Mouse (Mus musculus): ENCODE data around the gene Fam131c.

The Fam131c gene

DNA sequence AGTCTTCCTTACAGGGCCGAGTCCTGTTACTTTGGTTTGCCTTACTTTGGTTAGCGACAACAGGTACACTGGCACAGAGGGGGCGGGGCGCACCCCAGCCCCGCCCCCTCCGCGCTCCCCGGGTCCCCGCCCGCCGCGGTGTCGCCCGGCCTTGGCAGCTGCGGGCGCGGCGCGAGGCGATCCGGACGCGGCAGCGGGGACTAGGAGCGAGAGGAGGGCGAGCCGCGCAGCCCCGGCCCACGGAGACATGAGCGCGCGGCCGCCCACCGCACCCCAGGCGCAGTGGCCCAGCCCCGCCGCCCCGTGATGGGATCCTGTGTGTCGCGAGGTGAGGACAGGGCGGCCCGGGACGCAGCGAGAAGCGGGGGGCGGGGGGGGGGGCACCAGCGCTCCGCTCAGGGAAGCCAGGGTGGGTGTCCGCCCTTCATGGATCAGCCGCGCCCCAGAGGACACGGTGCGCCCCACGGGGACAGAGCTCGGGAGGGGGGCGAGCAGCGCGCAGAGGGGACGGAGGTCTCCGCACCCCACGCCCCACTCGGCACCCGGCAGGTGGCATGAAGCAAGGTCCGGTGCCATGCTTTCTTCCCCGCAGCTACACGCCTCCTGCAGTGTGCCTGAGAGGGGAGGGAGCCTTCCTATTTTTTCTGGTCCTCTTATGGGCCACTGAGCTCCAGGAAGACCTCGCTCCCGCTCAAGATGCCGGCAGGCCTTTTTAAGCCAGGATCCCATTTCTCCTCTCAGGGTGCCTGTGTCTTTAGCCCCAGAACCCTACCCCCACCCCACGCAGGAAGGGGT is at the start of gene Fam131c:
Fam131c (plus strand) TSS at position 224 of the 795 bp plus-strand sequence.
- peak; percentile 63 to 77 for DNase-seq

DNA sequence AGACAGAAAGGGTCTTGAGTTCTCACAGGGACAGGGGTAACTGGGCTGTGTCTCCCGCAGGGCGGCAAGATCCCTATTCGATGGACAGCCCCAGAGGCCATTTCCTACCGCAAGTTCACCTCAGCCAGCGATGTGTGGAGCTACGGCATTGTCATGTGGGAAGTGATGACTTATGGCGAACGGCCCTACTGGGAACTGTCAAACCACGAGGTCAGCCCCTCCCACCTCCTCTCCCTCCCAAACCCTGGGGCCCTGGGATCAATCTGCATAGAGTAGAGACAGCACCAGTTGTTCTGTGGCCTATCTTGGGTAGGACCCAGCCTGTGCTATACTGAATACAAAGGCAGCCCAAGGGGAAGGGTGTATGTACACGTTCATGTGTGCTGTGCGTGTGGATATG is 45.5 kb upstream of the Fam131c start:
- no peak for DNase-seq

DNA sequence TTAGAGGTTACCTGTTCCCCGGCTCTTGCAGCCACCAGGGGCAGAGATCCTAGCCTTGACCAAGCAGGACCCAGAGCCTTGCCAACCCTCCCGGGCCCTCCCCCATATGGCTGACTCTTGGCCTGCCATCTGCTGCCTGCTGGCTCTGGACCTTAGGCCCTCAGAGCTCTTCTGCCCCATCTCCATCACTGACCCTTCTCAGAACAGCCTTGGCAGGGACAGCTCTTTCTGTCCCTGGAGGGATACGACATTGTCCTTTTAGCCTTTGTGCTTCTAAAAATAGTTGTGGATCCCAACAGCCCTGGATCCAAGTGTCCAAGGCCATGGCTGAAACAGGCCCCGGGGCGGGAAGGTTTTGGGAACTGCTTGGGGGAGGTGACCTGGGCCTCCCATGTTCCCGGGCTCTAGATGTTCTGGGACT is 43.2 kb upstream of the Fam131c start:
- peak; percentile 46 to 75 for DNase-seq

DNA sequence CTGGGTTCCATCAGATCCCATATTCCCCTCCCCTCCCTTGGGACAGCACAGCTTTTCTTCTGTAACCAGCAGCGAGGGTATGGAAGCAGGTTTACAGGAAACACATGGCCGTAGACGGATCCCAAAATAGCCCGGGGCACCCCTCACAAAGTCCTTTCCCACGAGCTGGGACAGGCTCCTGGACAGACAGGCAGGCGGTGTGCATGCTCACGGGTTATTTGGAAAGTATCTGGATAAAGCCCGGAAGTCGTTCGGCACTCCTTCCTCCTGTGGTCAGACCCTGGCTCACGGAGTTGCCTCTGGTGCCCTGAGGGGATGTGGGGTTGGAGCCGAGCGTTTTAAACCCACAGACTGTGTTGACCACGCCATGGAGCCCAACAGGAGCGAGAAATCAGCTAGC is 42.4 kb upstream of the Fam131c start:
- peak in 1 of 2 experiments; percentile 78 for DNase-seq

DNA sequence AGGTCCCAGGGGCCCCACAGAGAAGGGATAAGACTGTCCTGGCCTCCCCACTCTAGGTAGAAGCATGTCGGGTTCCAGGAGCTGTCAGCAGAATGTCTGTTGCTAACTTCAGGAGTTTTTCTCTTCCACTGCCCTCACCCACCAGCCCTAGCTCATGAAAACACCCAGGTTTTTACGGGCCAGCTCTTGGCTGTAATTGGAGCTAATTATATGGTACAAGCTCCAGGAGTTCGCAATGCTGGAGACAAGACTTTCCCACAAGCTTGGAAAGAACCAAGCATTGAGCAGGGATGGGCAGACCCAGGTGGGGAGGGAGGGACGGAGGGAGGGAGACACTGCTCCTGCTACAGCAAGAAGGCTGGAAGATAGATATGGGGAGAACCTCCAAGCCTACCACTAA is 40.9 kb upstream of the Fam131c start:
- no peak for DNase-seq

DNA sequence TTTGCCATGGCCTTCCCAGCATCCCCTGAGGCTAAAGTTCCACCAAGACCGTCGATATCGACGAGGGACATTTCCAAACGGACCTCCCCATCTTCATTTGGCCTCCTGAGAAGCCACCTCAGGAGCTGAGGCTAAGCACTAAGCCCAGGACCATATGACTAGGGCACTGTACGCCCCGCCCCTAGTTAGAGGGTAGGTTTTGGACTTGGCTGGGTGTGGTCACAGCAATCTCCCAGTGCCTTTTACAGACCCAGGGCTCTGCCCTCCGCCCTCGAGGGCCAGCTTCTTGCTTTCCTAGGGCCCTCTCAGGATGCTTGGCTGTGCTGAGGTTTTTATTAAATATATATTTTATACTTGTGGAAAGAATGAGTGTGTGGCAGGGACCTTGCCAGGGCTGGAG is 39.3 kb upstream of the Fam131c start:
- DNase-seq: no peak

DNA sequence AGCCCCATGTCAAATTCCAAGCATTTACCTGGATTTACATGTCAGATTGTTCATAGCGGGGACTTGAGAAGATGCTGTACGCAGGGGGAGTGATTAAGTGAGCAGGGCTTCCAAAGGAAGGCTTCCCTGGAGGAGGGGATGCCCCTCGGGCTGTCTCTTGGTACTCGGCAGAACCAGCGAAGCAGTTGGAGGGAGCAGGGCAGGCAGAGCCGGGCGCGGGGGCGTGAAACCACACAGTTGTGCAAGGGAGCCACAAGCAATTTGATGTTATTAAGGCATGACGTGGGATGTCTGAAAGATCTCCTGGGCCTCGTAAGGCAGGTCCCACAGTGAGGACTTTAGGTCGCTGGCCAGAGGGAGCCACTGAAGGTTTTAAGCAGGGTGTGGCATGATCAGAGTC is 38.1 kb upstream of the Fam131c start:
- no peak for DNase-seq

DNA sequence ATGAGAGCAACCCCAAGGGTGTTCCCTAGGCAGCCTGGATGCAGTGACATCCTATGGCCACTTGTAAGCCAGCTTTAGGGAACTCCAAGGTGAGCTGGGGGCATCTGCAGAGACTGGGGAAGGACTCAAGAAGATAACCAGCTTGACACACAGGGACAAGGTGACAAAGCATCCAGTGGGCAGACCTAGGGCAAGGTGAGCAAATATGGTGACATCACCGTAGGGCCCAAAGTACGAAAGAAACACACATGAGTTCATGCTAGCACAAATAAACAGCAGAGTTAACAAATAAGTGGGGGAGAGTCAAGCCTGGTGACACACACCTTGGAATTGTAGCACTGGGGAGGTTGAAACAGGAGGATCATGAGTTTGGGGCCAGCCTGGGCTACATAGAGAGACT is 36.6 kb upstream of the Fam131c start:
- no peak for DNase-seq

DNA sequence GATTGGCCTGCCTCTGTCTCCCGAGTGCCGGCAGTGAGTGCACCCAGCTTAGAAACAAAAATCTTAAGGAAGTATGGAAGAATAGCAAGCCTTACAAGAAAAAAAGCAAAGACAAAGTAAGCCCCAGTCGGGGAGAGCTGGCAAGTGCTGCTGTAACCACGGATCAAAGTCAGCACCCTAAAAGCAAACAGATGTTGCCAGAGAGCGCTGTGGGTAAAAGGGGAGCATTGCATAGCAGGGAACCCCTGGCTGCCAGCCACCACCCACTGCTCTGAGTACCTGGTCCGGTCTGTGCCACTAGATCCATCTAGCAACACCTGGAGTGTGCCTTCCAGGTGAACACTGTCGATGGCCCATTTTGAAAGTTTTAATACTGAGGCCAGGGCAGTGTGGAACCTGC is 35.8 kb upstream of the Fam131c start:
- DNase-seq: no peak

DNA sequence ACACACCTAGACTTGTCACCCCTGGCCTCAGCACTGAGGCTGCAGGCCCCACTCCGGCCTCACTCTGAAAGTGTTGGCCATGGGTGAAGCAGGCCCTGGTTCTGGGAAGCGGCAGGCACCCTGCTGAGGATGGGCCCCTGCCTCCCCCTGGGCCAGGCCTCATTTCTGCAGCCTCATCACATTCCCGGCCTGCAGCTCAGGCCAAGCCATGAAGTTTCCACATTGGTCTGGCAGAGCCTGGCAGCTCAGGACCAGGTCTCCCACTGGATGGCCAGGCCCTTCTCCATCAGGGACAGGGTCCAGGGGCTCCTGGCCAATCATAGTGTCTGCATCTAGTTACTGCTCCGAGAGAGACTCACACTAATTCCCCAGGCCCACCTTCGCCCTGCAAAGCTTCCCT is 33.3 kb upstream of the Fam131c start:
- peak in 1 of 2 experiments; percentile 71 for DNase-seq

DNA sequence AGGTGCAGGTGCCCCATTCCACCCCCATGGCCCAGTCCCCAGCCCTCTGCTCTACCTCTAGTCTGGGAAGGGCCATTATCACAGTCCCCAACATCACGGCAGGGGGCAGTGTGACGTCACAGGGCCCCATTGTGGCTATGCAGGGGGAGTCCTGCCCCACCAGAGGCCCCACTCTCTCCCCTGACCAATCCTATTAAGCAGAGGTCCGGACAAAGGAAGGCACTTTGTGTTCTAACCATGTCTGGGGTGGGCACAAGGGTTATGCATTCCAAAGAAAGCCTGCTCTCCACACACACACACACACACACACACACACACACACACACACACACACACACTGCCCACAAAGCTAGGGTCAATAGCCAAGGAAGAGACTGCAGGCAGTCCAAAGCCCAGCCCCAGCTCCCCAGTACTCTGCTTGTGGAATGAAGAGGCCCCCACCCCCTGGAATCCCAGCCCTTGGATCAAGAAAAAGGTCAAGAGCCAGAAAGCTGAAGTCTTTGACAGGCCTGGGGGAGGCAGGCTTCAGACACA is 32.7 kb upstream of the Fam131c start:
- DNase-seq: peak in 1 of 2 experiments; percentile 65

DNA sequence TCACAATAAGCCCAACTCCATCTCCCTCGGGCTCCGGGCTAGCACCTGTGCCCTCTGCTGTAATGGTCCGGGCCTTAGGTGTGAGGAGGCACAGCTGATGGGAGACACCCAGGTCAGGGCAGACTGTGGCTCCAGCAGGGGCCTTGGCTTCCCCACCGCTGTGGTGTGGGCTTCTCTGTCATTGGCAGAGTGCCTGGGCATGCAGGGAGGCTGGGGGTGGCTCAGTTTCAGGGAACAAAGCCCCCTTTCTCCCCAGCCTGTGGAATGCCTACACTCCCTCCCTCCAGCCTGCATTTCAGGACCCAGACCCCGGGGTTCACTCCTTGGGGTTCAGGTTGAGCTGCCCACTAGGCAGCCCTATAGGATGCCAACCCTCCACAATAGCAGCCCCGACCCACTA is 31.8 kb upstream of the Fam131c start:
- DNase-seq: no peak

DNA sequence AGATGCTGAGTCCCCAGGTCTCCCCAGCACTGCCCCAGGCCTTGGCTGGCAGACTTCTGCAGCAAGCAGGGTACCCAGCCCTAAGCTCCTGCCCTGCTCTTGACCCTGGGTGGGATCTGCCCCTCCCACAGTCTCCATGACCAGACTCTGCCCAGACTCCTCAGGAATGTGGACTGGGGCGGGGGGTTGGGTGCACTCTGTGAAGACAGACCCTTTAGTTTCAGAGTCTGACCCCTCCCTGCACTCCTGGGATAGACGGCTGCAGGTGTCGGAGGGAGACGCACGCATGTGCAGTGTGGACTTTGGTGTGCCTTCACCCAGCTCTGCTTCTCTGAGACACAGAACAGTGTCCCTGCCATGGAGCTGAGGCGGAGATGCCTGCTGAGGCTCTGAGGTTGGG is 30.0 kb upstream of the Fam131c start:
- no peak for DNase-seq

DNA sequence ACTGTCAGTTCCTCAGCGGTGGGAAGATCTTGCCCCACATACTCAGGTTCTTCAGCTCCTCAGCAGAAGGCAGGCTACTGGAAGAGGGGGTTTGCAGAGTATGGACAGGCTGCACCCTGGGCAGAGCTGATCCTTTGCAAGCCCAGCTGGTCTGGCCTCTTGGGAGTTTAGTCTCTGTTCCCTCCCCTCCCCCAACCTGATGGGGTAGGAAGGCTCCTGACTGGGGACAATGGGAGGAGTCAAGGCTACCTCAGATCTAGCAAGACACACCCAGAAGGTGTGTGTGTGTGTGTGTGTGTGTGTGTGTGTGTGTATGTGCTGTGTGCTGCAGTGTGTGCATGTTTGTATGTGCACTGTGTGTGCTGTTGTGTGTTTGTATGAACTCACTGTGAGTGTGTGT is 29.2 kb upstream of the Fam131c start:
- DNase-seq: no peak

DNA sequence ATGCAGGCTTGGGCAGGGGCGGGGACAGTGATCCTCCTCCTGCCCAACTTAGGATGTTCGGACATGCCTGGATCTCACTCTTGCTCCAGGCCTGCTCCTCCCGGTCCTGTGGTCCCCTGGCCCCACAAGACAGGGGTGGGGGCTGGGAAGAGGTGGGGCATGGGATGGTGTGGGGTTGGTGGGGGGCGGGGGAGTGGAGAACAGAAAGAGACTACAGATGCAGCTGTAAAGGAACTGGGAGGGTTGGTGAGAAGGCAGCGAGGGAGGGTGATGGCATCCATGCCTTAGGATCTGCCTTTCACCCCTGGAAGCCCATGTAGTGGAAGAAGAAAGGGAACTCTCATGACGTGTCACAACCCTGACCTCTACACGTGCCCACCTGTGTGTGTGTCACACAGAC is 26.5 kb upstream of the Fam131c start:
- DNase-seq: no peak

DNA sequence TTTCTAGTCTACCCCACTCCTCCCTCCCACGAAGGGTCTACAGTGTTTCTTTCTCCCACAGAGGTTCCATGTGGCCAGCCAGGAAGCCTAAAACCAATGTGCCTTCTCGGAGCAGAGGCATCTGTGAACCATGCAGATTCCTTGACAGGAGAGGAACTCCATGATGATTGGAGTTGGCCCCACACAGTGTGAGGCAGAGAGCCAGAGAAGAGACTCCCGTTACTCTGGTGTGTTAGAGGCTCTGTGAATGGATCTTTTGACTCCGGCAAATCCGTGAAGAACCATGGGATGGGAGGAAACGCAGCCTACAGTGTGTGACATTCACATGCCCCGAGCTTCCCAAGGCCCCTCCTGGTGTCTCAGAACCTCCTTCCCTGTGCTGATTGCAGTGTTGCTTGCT is 24.5 kb upstream of the Fam131c start:
- no peak for DNase-seq

DNA sequence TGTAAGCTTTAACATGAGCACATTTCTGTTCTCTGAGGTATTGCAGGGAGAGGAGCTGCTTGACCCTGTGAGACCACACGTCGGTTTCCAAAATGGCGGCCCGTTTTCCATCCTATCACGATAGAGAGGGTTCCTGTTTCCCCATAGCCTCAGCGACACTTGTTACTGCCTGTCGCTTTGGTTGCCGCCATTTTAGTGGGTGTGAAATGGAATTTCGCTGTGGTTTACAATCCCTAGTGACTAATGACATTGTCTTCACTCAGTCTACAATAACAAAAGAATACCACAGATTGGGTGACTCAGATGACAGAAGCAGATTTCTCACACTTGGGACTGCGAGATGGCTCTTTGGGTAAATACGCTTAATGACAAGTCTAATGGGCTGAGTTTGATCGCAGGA is 22.8 kb upstream of the Fam131c start:
- DNase-seq: no peak

DNA sequence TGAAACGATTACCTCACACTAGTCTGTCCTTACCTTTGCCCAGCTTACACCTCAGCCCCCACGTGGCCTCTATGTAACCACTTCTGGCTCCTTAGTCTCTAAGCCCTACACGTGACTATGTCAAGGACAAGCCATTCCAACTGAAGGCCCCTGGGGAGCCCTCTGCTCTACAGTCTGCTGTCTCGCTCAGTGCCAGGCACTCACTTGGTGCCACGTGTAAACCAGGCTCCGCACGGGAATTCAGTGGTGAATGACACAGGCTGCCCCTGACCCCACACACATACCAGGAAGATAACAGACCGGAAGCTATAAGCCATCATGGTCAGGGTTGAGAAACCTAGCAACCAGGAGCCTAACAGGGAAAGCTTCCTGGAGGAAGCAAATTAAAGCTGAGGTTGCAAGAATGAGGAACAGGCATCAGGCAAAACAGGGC is 20.6 kb upstream of the Fam131c start:
- peak; percentile 45 to 84 for DNase-seq

DNA sequence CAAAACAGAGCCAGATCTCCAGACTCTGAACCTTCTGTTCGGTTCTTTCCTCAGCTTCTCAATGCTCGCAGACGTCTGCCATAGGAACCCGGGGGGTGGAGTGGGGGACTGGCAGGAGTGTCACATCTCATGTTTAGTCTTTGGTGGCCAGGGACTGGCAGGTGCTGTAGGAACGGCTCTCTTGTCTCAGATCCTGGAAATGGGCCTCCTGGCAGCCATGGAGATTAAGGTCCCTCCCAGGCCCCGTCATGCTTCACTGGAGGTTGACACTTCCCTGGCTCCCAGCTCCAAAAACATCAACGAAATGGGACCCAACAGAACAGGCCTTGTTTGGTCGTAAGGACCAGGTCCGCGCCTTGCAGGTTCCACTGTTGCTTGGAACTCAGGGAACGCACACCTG is 19.4 kb upstream of the Fam131c start:
- DNase-seq: peak in 1 of 2 experiments; percentile 40

DNA sequence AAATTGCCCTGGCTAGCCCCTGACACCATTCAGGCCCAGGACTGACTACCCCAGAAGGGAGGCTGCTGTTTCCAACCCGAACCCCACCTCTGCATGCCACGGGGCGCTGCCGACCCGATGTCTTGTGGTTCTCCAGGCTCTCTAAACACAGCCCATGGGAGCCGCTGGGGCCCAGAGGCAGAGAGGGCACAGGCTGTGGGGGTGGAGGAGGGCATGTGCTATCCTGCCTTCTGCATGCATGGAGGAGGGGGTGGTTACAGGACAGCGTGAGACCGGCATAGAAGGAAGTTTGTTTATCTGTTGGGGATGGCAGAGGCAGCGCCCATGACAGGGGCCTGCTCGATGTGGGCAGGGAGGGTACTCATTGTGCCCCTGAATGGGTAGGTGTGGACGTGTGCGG is 18.0 kb upstream of the Fam131c start:
- DNase-seq: no peak

DNA sequence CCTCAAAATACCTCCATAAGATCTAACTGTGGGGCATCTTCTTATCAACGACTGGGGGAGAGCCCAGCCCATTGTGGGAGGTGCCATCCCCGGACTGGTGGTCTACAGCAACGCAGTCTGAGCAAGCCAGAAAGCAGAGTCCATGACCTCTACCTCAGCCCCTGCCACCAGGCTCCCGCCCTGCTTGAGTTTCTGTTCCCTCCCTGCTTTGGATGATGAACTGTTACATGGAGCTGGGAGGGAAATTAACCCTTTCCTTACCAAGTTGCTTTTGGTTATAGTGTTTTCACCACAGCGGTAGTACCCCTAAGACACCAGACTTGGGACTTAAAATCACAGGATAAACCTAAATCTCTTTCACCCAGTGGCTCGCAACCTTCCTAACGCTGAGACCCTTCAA is 16.0 kb upstream of the Fam131c start:
- no peak for DNase-seq

DNA sequence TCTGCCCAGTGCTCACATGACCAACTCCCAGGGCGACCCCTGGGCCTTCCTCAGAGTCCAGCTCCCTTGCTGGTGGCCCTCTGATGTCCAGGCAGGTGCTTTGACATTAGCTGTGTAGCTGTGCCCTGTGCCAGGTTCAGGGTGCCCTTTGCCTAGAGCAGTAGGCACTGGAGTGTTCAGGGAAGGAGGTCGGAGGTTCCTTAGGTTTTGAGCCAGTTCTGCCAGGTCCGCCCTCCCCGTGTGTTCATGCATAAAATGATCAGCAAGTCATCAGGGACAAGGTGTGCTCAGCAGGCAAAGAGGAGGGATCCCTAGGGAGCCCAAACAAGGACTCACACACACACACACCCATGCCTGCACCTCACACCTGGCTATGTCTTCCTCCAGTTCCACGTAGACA is 15.0 kb upstream of the Fam131c start:
- peak; percentile 65 to 89 for DNase-seq

DNA sequence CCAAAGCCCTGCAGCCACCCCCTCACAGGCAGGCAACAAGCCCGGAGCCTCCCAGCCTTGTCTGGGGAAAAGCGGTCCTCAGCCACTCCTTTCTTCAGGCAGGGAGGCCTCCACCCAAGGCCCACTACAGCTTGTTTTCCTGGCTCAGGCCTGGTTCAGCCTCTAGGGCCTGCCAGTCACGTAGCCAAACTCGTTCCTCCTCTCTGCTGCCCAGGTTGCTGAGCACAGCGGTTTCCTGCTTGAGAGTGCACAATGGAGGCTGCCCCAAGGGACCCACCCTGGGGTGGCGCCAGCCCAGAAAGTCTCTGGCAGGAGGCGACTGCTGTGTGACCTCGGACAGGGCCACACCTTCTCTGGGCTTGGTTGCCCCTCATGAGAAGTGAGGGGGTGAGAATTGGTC is 14.2 kb upstream of the Fam131c start:
- DNase-seq: peak; percentile 59 to 80

DNA sequence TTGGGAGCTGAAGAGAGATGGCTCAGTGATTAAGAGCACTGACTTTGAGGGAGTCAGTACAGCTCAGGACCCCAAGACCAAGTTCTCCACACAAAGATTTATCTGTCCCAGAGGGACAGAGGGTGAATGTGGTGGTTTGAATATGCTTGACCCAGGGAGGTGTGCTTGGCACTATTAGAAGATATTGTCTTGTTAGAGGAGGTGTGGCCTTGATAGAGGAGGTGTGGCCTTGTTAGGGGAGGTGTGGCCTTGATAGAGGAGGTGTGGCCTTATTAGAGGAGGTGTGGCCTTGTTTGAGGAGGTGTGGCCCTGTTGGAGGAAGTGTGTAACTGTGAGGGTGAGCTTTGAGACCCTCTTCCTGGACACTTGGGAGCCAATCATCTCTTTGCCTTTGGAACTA is 10.2 kb upstream of the Fam131c start:
- no peak for DNase-seq

DNA sequence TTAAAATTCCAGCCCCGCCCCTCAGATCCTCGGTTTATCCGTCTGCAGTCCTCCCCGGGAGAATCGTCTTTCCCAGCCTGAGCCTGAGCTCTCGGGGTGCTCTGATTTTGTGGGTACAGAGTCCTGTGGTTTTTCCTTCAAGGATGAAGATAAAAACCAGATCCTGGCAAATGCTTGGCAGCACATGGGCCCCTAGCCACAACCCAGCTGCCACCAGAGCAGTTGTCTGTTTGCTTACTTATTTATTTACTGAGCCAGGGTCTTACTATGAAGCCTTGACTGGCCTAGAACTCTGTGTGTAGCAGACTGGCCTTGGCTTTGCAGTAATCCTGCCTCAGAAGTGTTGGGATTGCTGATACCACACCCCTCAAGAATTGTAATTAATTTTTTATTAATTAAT is 8.8 kb upstream of the Fam131c start:
- no peak for DNase-seq
